In the genomic region with DNA sequence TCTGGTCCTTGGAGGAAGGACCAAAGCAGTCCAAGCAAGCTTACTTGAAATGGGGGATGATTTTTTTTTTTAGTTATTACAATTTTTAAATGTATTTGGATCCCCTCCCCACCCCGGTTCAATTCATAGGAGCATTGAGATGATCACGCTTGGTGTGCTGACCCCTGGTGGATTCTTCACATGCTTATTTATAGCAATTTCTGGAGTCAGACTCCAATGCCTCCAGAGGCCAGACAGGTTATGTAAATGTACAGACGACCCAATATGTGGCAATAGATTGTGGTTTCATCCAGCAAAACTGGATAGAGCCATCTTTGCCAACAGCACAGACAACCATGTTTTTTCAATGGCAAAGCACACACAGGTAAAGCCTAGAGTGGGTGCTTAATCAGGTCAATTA, we compare ENCODE assay signal across 16 mouse cellular contexts. TPM values are rescaled to one million over a fixed set of nuclear protein-coding genes. Genes with fewer than 3 reads are reported as not detected.
DNase-seq lines count a peak whose midpoint lies in the region; ATAC-seq and TF ChIP-seq lines count a peak whose summit lies in the region.
"Had no signal": no experiment of that assay in that cellular context is flagged by ENCODE, and none has a peak within 500 bp of the region (broad histone marks: within the 10 kb centered on the region; RNA-seq: fewer than 3 reads in every experiment).

No protein-coding gene starts in this region.

- H3K4me1 ChIP-seq in intestine, postnatal 0 days (replicated peaks; ENCODE audit: control insufficient read depth, insufficient read depth, low read length), result no peaks in the 10 kb centered on the region
- H3K4me1 ChIP-seq in intestine, embryonic 15.5 days (replicated peaks), result no peaks in the 10 kb centered on the region

- peak; percentile 36; the same call in 1 of the 2 replicates for TF ChIP-seq CTCF in intestine, postnatal 0 days (IDR thresholded peaks at IDR 0.05; ENCODE audit: low read depth)

- H3K9ac ChIP-seq in intestine, postnatal 0 days (ENCODE audit: low read depth, low read length), result no peak overlapping the region
- no peak overlapping the region for H3K9ac ChIP-seq in intestine, embryonic 15.5 days
- H3K9ac ChIP-seq: hindbrain, embryonic 14.5 days; limb, embryonic 12.5 days had no signal

- no peak overlapping the region for H3K27ac ChIP-seq in intestine, postnatal 0 days (ENCODE audit: low read depth, low read length)
- H3K27ac ChIP-seq in intestine, embryonic 15.5 days, result no peak overlapping the region
- H3K27ac ChIP-seq: hindbrain, embryonic 14.5 days; limb, embryonic 12.5 days had no signal

- H3K27me3 ChIP-seq in intestine, postnatal 0 days (replicated peaks; ENCODE audit: control insufficient read depth, insufficient read depth, low read length), result no peaks in the 10 kb centered on the region
- H3K27me3 ChIP-seq in intestine, embryonic 15.5 days (replicated peaks), result no peaks in the 10 kb centered on the region
- H3K27me3 ChIP-seq: limb, embryonic 12.5 days had no signal

- peak; percentile 13 for DNase-seq in lung, postnatal 14 days
- no peak for DNase-seq in lung, postnatal 4 days
- DNase-seq in fat pad, adult 2 months (ENCODE audit: extremely low read depth, low read depth, low spot score), result peak; percentile 31
- no peak for DNase-seq in embryo, embryonic 10.5 days (ENCODE audit: low spot score)
- DNase-seq: cerebellum, postnatal 25 days; heart, adult 11 months; kidney, adult 2 months; kidney, postnatal 4 days; thymus, adult 2 months had no signal

- 58% methylated on average over 3 of the region's 3 CpGs for WGBS in intestine, postnatal 0 days
- 67% methylated on average over 3 of the region's 3 CpGs for WGBS in intestine, embryonic 15.5 days

- ATAC-seq in intestine, postnatal 0 days, result no peak
- no peak for ATAC-seq in intestine, embryonic 15.5 days
- peak; percentile 34; the same call in 1 of the 2 replicates for ATAC-seq in megakaryocyte-erythroid progenitor cell, adult 5-6 weeks (replicated peaks; ENCODE audit: low FRiP score, low TSS enrichment, poor library complexity, severe bottlenecking)
- ATAC-seq: midbrain, embryonic 16.5 days had no signal

- H3K36me3 ChIP-seq in intestine, postnatal 0 days (ENCODE audit: control insufficient read depth, insufficient read depth), result no peaks in the 10 kb centered on the region
- H3K36me3 ChIP-seq in intestine, embryonic 15.5 days, result no peaks in the 10 kb centered on the region
- H3K36me3 ChIP-seq: limb, embryonic 12.5 days had no signal

- no peak overlapping the region for H3K4me3 ChIP-seq in intestine, postnatal 0 days (ENCODE audit: low read depth, low read length)
- no peak overlapping the region for H3K4me3 ChIP-seq in intestine, embryonic 15.5 days (replicated peaks)
- H3K4me3 ChIP-seq: limb, embryonic 12.5 days had no signal

- H3K9me3 ChIP-seq in intestine, postnatal 0 days (ENCODE audit: control insufficient read depth), result no peaks in the 10 kb centered on the region
- H3K9me3 ChIP-seq in intestine, embryonic 15.5 days, result no peaks in the 10 kb centered on the region
- H3K9me3 ChIP-seq: limb, embryonic 12.5 days had no signal

- H3K4me2 ChIP-seq in intestine, postnatal 0 days (replicated peaks; ENCODE audit: low read depth), result no peak overlapping the region
- no peak overlapping the region for H3K4me2 ChIP-seq in intestine, embryonic 15.5 days (replicated peaks)
- H3K4me2 ChIP-seq: hindbrain, embryonic 14.5 days; limb, embryonic 12.5 days had no signal

RNA-seq across cellular contexts. Expression of a gene that starts 25.9 kb away (rescaled TPM):
- 0.07 and 0.14 TPM in 2 replicates for polyA plus RNA-seq in intestine, postnatal 0 days (2015; fragmentation: Nextera tagmentation; extraction: Ambion mirVana)
- 0.93 and 1.0 TPM in 2 replicates for polyA plus RNA-seq in intestine, embryonic 15.5 days (2015; fragmentation: Nextera tagmentation; extraction: Ambion mirVana)
- total RNA-seq in megakaryocyte-erythroid progenitor cell, adult 5-6 weeks (2014; fragmentation: Nextera tagmentation), result 0.94 TPM in 1 of 2 replicates, not detected in the other
- total RNA-seq in megakaryocyte-erythroid progenitor cell, adult 5-6 weeks (2017), result not detected in 2 replicates
- polyA plus RNA-seq: frontal cortex, adult 2 months had no signal

Comparison
In these comparisons a context has a peak if more than half of its experiments do, and no peak if none do; other contexts are left out.
1. DNase-seq: peak in lung, postnatal 14 days (single experiment) and fat pad, adult 2 months (single experiment); none in lung, postnatal 4 days (0 of 2) and embryo, embryonic 10.5 days (single experiment).